Mouse (Mus musculus) intestine, embryonic 16.5 days (tissue): ENCODE data around the gene Vrk2. TPM values are rescaled to one million over a fixed set of nuclear protein-coding genes. Genes with fewer than 3 reads are reported as not detected.

Source experiments
- ATAC-seq: fragments of 200-750 bp; cut with Nextera tagmentation; 2 replicates; pipeline ENCODE4 v1.8.0; 2017; ENCODE audit warnings: moderate TSS enrichment, moderate library complexity
- H3K27ac ChIP-seq: fragments of 300-500 bp; sonication (generic); 2 replicates; pipeline ENCODE4 v1.5.1; 2014; ENCODE audit warnings: mild to moderate bottlenecking, low read length
- H3K27me3 ChIP-seq: fragments of 300-500 bp; sonication (generic); replicated peaks from 2 replicates; pipeline ENCODE4 v1.6.1; 2014; ENCODE audit warnings: low read length, control low read depth, mixed read lengths; ENCODE audit not compliant: control insufficient read depth, insufficient read depth
- H3K36me3 ChIP-seq: fragments of 300-500 bp; sonication (generic); 2 replicates; pipeline ENCODE4 v1.6.1; 2014; ENCODE audit warnings: low read length, control low read depth; ENCODE audit not compliant: control insufficient read depth, insufficient read depth
- H3K4me1 ChIP-seq: fragments of 300-500 bp; sonication (generic); 2 replicates; pipeline ENCODE4 v1.6.1; 2014; ENCODE audit warnings: low read length, control low read depth, mixed read lengths; ENCODE audit not compliant: control insufficient read depth, insufficient read depth
- H3K4me2 ChIP-seq: fragments of 300-500 bp; sonication (generic); 2 replicates; pipeline ENCODE4 v1.6.1; 2014; ENCODE audit warnings: low read depth, low read length, control low read depth
- H3K4me3 ChIP-seq: fragments of 300-500 bp; sonication (generic); 2 replicates; pipeline ENCODE4 v1.5.1; 2014; ENCODE audit warnings: mild to moderate bottlenecking, low read length
- H3K9ac ChIP-seq: fragments of 300-500 bp; sonication (generic); 2 replicates; pipeline ENCODE4 v1.6.1; 2014; ENCODE audit warnings: low read depth, low read length
- H3K9me3 ChIP-seq: fragments of 300-500 bp; sonication (generic); 2 replicates; pipeline ENCODE4 v1.6.1; 2016; ENCODE audit warnings: low read length, control low read depth; ENCODE audit not compliant: control insufficient read depth
- WGBS: fragments of 180-500 bp; shearing (Covaris S2); extraction: QIAGEN DNeasy Blood & Tissue Kit; methylation state at CpG from one replicate; pipeline ENCODE4 v1.1.7; 2014; 5-methylcytosine and 5-hydroxymethylcytosine counted together
- polyA plus RNA-seq: library from polyadenylated mRNA; unstranded; fragments of >200 nt; fragmentation: Nextera tagmentation; extraction: Ambion mirVana; gene quantifications from 2 replicates; pipeline ENCODE4 v1.2.1, GENCODE M21; 2015

Vrk2 gene
- 18.9 and 22.1 TPM in 2 replicates for polyA plus RNA-seq

DNA sequence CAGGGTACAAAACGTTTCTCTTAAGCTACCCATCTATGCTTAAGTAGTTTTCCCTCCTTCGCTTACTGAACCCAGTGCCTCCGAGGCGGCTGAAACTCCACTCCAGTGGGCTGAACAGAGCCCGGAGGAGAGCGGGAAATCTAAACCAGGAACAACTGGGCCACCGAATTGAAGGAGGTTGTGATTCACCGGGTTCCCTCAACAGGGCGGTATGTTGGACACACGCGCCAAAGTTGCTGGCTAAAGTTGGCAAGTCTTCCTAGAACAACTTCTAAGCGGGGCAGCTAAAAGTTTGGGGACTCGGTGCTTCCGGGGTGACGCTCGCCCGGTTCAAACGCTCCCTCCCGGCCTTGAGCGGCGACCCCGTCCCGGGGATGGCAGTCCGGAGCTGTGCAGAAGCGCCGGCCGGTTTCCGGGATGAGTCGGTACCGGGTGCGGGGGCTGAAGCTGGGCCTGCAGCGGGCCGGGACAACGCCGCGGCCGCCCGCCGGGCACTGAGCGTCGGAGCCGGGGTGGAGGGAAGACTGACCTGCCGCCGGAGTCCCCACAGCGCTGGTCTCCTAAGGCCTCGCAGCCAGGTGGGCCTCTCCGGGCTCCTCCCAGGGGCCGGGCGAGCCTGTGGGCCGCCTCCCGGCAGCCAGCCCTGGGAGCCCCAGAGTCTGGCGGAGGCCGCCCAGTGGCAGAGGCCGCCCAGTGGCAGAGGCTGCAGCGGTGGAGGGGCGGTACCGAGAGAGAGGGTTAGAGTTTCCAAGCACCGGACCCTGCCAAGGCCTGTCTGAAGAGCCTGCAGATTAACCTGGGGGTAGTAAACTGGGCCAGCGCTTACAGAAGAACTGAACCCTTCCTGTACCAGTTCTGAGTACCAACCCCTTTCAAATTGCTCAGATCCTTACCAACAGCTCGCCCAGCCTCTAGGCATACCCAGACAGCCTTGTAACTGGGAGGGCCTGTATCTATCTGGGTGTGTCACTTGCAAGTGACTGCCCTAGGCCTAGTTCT lies at the start of gene Vrk2, which contains the start of gene Gm6899:
Vrk2 (minus strand) TSS at position 939 of the 999 bp plus-strand sequence.
Gm6899 (plus strand) TSS at position 181 of the 999 bp plus-strand sequence.
- H3K9me3 ChIP-seq: no peaks in the 10 kb centered on the region
- no peaks in the 10 kb centered on the region for H3K36me3 ChIP-seq
- H3K4me3 ChIP-seq: peak within 1 kb of the TSS; percentile 81
- H3K27ac ChIP-seq: peak within 1 kb of the TSS; percentile 85
- WGBS: under 1% methylated on average over 60 of the region's 60 CpGs
- H3K9ac ChIP-seq: peak within 1 kb of the TSS; percentile 91
- H3K27me3 ChIP-seq: no peaks in the 10 kb centered on the region
- peak; percentile 100 for ATAC-seq
- H3K4me2 ChIP-seq: peak within 1 kb of the TSS; percentile 68
- H3K4me1 ChIP-seq: peaks cover 6% of the 10 kb centered on the region

DNA sequence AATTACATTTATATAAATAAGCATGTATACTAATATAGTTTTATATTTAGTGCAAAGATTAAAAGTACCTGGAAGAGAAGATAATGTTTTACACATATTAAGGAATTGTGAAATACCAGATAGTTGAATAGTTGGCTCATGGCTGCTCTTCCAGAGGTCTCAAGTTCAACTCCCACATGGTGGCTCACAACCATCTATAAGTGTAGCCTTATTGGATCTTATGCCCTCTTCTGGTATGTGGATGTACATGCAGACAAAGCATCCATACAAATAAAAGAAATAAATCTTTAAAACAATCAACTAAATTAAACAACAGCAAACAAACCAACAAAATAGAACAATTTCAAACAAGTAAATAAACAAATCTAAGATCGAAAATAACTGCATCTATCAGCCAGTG lies 48.3 kb upstream of the Vrk2 start:
- Histone ChIP-seq H3K4me1 (no peaks in the 10 kb centered on the region), H3K4me2 (no peak overlapping the region), H3K27ac (no peak overlapping the region), H3K27me3 (no peaks in the 10 kb centered on the region), H3K9ac (no peak overlapping the region), H3K4me3 (no peak overlapping the region), H3K9me3 (no peaks in the 10 kb centered on the region), H3K36me3 (no peaks in the 10 kb centered on the region)
- ATAC-seq: no peak
- 94% methylated on average over 1 of the region's 1 CpGs for WGBS

DNA sequence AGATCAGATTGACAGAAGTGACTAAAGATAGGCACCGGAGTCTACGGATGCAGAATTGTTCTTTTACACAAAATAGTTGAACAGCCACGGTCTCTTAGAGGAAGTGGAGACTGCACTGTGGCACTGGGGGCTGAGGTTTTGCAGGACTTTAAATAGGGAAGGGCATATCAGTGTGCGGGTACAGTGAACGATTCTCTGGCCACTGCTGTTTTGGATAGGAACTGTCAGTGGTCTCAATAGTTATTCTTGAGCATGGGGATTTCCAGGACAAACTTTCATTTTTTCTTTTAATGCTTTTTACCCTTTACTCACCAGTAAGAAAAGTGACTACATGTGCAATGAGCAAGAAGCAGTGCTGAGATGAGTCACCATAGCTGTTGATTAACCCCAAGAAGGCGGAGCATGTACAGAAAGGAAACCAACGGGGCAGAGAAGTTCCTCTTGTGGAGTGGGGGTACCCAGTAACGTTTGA lies 46.6 kb upstream of the Vrk2 start:
- Histone ChIP-seq H3K27ac (no peak overlapping the region), H3K4me1 (no peaks in the 10 kb centered on the region), H3K4me3 (no peak overlapping the region), H3K9ac (no peak overlapping the region), H3K4me2 (no peak overlapping the region), H3K27me3 (no peaks in the 10 kb centered on the region), H3K36me3 (no peaks in the 10 kb centered on the region), H3K9me3 (no peaks in the 10 kb centered on the region)
- ATAC-seq: 0 out of 2 replicates have a peak, but pooled peaks have one; percentile 65
- 67% methylated on average over 8 of the region's 8 CpGs for WGBS

DNA sequence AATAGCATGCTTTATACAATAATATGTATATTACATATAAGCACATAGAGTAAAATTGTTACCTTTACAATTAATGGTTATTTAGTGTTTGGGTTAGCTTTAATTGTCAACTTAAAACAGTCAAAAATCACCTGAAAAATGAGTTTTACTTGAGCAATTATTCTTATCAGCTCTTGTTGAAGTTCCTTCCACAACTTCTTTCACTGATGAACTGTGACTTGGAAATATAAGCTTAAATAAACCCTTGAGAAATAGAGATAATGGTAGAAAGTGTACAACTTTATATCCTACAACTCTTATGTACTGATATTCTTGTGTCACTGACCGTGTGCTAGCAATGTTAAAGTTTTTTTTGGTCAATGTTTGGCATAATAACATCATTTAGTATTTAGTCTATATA lies 42.4 kb upstream of the Vrk2 start:
- no peaks in the 10 kb centered on the region for H3K36me3 ChIP-seq
- no peak overlapping the region for H3K9ac ChIP-seq
- H3K9me3 ChIP-seq: no peaks in the 10 kb centered on the region
- H3K4me2 ChIP-seq: no peak overlapping the region
- ATAC-seq: no peak
- 79% methylated on average over 1 of the region's 1 CpGs for WGBS
- no peaks in the 10 kb centered on the region for H3K27me3 ChIP-seq
- no peaks in the 10 kb centered on the region for H3K4me1 ChIP-seq
- H3K27ac ChIP-seq: no peak overlapping the region
- H3K4me3 ChIP-seq: no peak overlapping the region

DNA sequence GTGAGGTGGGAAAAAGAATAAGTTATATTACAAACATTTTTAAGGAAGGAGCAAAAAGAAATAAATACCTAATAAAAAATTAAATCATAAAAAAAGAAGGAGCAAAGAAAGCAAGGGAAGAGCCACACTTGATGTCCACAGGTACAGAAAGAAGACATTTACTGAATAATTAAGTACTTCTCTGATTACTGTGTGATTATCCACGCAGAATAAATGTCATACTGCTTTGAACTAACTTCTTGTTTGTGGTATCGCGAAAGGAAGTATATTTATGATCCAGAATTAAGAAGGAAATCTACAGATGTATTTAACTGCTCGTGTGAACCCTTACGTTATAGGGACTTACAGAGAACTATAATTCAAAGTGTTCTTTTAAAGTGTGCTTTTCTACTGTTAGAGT lies 28.9 kb upstream of the Vrk2 start:
- ATAC-seq: no peak
- no peak overlapping the region for H3K4me2 ChIP-seq
- no peaks in the 10 kb centered on the region for H3K4me1 ChIP-seq
- no peak overlapping the region for H3K27ac ChIP-seq
- H3K9me3 ChIP-seq: no peaks in the 10 kb centered on the region
- H3K36me3 ChIP-seq: no peaks in the 10 kb centered on the region
- H3K9ac ChIP-seq: no peak overlapping the region
- no peaks in the 10 kb centered on the region for H3K27me3 ChIP-seq
- no peak overlapping the region for H3K4me3 ChIP-seq
- WGBS: 78% methylated on average over 5 of the region's 5 CpGs

DNA sequence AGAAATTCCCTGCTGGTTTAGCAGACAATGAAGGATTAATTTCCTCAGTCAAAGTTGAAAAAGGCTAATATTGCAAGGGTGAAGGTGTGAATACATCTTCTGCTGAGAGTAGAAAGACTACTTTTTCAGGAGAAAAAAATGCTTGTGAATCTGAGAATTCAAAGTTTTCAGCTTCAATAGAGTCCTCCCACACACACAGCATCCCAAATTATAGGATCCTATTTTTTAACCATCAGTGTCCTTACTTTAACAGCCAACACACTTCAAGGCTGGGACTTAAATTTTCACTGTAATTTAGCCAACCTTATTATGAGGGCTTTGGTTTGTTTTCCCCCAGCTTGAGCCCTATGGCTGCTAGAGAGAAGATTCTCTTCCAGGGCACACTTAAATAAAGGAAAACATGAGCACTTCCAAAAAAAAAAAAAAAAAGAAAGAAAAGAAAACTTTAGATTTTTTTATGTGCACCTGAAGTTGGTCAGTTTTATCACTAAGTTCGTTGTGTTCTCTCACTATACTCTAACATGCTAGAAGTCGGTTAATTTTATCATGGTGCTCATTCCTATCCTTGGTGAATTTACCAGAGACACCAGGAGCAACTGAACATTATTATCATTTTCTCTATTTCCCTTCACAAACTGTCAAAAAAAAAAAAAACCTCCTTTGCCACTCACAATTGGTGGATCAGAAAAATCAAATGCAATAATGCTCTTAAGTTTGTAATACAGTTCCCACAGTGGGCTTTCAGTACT lies 24.9 kb upstream of the Vrk2 start:
- no peak overlapping the region for H3K9ac ChIP-seq
- no peak overlapping the region for H3K27ac ChIP-seq
- H3K4me3 ChIP-seq: no peak overlapping the region
- 84% methylated on average over 2 of the region's 2 CpGs for WGBS
- no peak overlapping the region for H3K4me2 ChIP-seq
- ATAC-seq: no peak
- H3K4me1 ChIP-seq: no peaks in the 10 kb centered on the region
- no peaks in the 10 kb centered on the region for H3K27me3 ChIP-seq
- no peaks in the 10 kb centered on the region for H3K36me3 ChIP-seq
- H3K9me3 ChIP-seq: no peaks in the 10 kb centered on the region

DNA sequence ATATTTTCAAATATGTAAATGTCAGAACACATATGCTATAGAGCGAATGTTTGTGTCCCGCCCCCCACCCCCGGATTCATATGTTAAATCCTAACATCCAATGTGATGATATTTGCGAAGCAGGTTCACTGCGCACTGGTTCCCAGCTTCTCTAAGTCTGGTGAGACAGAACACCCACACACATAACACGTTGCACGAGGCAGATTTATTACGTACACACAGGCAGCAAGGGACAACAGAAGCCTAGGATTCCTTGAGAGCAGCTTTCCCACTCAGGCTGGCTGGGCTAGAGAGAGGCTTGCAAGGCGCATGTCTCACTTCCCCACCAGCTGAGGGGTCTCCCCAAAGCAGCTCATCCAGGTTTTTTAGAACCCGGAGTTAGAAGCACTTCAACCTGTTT lies 15.0 kb upstream of the Vrk2 start:
- 56% methylated on average over 10 of the region's 10 CpGs for WGBS
- no peak overlapping the region for H3K4me3 ChIP-seq
- H3K27me3 ChIP-seq: no peaks in the 10 kb centered on the region
- H3K4me2 ChIP-seq: no peak overlapping the region
- H3K9me3 ChIP-seq: no peaks in the 10 kb centered on the region
- H3K36me3 ChIP-seq: no peaks in the 10 kb centered on the region
- H3K4me1 ChIP-seq: no peaks in the 10 kb centered on the region
- H3K9ac ChIP-seq: no peak overlapping the region
- ATAC-seq: no peak
- H3K27ac ChIP-seq: no peak overlapping the region

DNA sequence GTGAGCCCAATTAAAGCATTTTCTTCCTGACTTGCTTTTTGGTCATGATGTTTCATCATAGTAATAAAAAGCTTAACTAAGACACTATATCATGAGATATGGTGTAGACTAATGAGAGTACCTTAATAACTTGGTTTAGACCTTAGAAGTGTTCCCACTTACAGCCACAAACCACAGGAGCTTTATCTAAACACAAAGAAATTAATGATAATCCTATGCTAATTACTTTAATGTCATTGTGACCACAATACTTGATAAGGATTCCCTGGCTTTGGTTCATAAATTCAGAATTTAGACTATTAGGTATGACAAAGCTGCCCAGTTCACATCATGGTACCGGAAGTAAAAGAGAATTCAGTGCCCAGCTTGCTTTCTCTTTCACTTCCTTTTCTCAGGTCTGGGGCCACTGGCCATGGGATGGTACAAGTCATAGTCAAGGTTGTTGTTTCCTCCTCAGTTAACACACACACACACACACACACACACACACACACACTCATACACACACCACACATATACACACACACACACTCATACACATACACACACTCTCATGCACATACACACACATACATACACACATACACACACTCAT lies 10.4 kb upstream of the Vrk2 start:
- 86% methylated on average over 1 of the region's 1 CpGs for WGBS
- Histone ChIP-seq H3K4me3 (no peak overlapping the region), H3K4me1 (no peaks in the 10 kb centered on the region), H3K36me3 (no peaks in the 10 kb centered on the region), H3K9me3 (no peaks in the 10 kb centered on the region), H3K27me3 (no peaks in the 10 kb centered on the region), H3K4me2 (no peak overlapping the region), H3K9ac (no peak overlapping the region), H3K27ac (no peak overlapping the region)
- no peak for ATAC-seq
